Mouse (Mus musculus): Measurements from ENCODE around the gene H2-Aa. TPM values are rescaled to one million over a fixed set of nuclear protein-coding genes. Genes with fewer than 3 reads are reported as not detected.

Gene H2-Aa
- polyA plus RNA-seq, 1 experiment from 2014 or later: 0.20 TPM

DNA sequence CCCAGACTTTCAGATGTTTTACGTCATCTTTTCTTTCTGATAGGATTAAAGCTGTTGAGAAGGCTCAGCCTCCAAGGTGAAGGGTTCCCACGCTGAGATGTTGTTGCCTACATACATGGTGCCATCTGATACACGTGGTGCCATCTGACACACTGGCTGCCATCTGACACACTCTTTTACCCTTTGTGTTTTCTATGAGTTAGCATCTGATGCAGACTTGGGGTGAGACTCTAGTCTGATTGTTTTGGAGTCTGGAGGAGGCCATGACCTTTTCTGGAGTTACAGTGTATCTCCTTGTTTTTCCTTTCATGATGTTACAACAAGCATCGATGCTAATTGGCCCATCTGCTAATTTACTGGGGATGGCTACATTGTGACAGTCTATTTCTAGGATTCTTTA lies 43.0 kb downstream of the H2-Aa start:
- Histone ChIP-seq H3K4me2 (no peak overlapping the region), H3K9me3 (replicated peaks) (peaks cover 8% of the 10 kb centered on the region; the same call in 1 of the 2 replicates), H3K4me3 (no peak overlapping the region), H3K9ac (no peak overlapping the region), H3K36me3 (no peaks in the 10 kb centered on the region), H3K4me1 (replicated peaks) (no peaks in the 10 kb centered on the region), H3K27ac (ENCODE audit: poor library complexity, severe bottlenecking) (no peak overlapping the region), H3K27me3 (replicated peaks) (0 out of 2 replicates have a peak, but pooled peaks cover 8% of the 10 kb centered on the region)
- 64% methylated on average over 4 of the region's 4 CpGs for WGBS
- ATAC-seq (ENCODE audit: insufficient number of reproducible peaks, low FRiP score): no peak

DNA sequence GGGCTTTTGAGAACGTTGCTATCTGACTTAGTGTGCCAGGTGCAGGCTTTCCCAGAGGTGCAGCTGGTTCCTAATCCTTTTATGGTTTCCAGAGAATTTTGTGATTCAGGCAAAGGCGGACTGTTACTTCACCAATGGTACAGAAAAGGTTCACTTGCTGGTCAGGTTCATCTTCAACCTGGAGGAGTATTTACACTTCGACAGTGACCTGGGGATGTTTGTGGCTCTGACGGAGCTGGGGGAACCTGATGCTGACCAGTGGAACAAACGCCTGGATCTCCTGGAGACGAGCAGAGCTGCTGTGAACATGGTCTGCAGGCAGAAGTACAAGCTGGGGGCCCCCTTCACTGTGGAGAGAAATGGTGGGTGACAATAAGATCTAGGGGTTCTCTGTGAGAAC lies 46.7 kb downstream of the H2-Aa start:
- Histone ChIP-seq H3K4me2 (no peak overlapping the region), H3K9ac (no peak overlapping the region), H3K36me3 (no peaks in the 10 kb centered on the region), H3K27me3 (replicated peaks) (no peaks in the 10 kb centered on the region), H3K9me3 (replicated peaks) (peaks cover 8% of the 10 kb centered on the region; the same call in 1 of the 2 replicates), H3K4me3 (no peak overlapping the region), H3K27ac (ENCODE audit: poor library complexity, severe bottlenecking) (no peak overlapping the region), H3K4me1 (replicated peaks) (no peaks in the 10 kb centered on the region)
- WGBS: 74% methylated on average over 6 of the region's 6 CpGs
- no peak for ATAC-seq (ENCODE audit: insufficient number of reproducible peaks, low FRiP score)

- no peaks in the 10 kb centered on the region for H3K36me3 ChIP-seq
- no peak overlapping the region for H3K4me3 ChIP-seq
- WGBS: 60% methylated on average over 3 of the region's 3 CpGs
- H3K4me1 ChIP-seq (replicated peaks): no peaks in the 10 kb centered on the region
- no peak overlapping the region for H3K4me2 ChIP-seq
- H3K9me3 ChIP-seq (replicated peaks): peaks cover 8% of the 10 kb centered on the region; the same call in 1 of the 2 replicates
- H3K27ac ChIP-seq (ENCODE audit: poor library complexity, severe bottlenecking): no peak overlapping the region
- ATAC-seq (ENCODE audit: insufficient number of reproducible peaks, low FRiP score): no peak
- no peaks in the 10 kb centered on the region for H3K27me3 ChIP-seq (replicated peaks)
- H3K9ac ChIP-seq: no peak overlapping the region
Measured at GRCm38 (mm10) chr17:34240366-34240765, 47.3 kb downstream of the H2-Aa start.

GRCm38 (mm10) chr17:34239601-34240041 lies 48.0 kb downstream of the H2-Aa start:
- 52% methylated on average over 10 of the region's 10 CpGs for WGBS
- H3K9ac ChIP-seq: no peak overlapping the region
- H3K4me2 ChIP-seq: no peak overlapping the region
- no peak overlapping the region for H3K4me3 ChIP-seq
- no peak for ATAC-seq (ENCODE audit: insufficient number of reproducible peaks, low FRiP score)
- H3K4me1 ChIP-seq (replicated peaks): no peaks in the 10 kb centered on the region
- peaks cover 8% of the 10 kb centered on the region; the same call in 1 of the 2 replicates for H3K9me3 ChIP-seq (replicated peaks)
- H3K27ac ChIP-seq (ENCODE audit: poor library complexity, severe bottlenecking): no peak overlapping the region
- H3K36me3 ChIP-seq: no peaks in the 10 kb centered on the region
- no peaks in the 10 kb centered on the region for H3K27me3 ChIP-seq (replicated peaks)

DNA sequence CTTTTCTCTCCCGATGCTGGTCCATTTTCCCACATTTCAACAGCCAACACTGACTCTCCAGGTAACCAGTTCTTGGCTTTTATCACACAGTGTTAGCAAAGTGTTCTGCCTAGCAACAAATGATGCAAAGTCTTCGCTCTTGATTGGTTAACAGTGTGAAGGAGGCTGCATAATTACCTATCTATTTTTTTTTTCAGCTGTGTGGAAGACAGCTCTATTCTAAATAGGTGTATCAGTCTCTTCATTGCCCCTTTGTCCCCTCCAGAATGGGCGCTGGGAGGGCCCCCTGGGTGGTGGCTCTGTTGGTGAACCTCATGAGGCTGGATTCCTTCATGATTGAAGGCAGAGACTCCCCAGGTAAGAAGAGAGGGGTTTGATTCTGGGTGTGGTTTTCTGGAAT lies 48.9 kb downstream of the H2-Aa start, which contains the start of gene H2-Ob:
H2-Ob (plus strand) TSS at position 198 of the 400 bp plus-strand sequence.
- H3K4me1 ChIP-seq (replicated peaks): no peaks in the 10 kb centered on the region
- no peaks in the 10 kb centered on the region for H3K27me3 ChIP-seq (replicated peaks)
- H3K9ac ChIP-seq: no peak within 1 kb of the TSS
- no peak within 1 kb of the TSS for H3K4me2 ChIP-seq
- H3K4me3 ChIP-seq: no peak within 1 kb of the TSS
- no peaks in the 10 kb centered on the region for H3K36me3 ChIP-seq
- H3K27ac ChIP-seq (ENCODE audit: poor library complexity, severe bottlenecking): no peak within 1 kb of the TSS
- 54% methylated on average over 3 of the region's 3 CpGs for WGBS
- ATAC-seq (ENCODE audit: insufficient number of reproducible peaks, low FRiP score): no peak
- peaks cover 8% of the 10 kb centered on the region; the same call in 1 of the 2 replicates for H3K9me3 ChIP-seq (replicated peaks)

- Histone ChIP-seq H3K4me2 (no peak overlapping the region), H3K4me1 (replicated peaks) (no peaks in the 10 kb centered on the region), H3K36me3 (no peaks in the 10 kb centered on the region), H3K27me3 (replicated peaks) (no peaks in the 10 kb centered on the region), H3K9ac (no peak overlapping the region), H3K4me3 (no peak overlapping the region), H3K9me3 (replicated peaks) (peaks cover 16% of the 10 kb centered on the region; the same call in 1 of the 2 replicates), H3K27ac (ENCODE audit: poor library complexity, severe bottlenecking) (no peak overlapping the region)
- WGBS: 83% methylated on average over 3 of the region's 3 CpGs
- no peak for ATAC-seq (ENCODE audit: insufficient number of reproducible peaks, low FRiP score)
Measured at GRCm38 (mm10) chr17:34237741-34238140, 49.9 kb downstream of the H2-Aa start.

GRCm38 (mm10) chr17:34236691-34237090 lies 50.9 kb downstream of the H2-Aa start:
- no peaks in the 10 kb centered on the region for H3K36me3 ChIP-seq
- H3K9ac ChIP-seq: no peak overlapping the region
- H3K4me3 ChIP-seq: no peak overlapping the region
- ATAC-seq (ENCODE audit: insufficient number of reproducible peaks, low FRiP score): no peak
- no peaks in the 10 kb centered on the region for H3K27me3 ChIP-seq (replicated peaks)
- no peaks in the 10 kb centered on the region for H3K4me1 ChIP-seq (replicated peaks)
- peaks cover 11% of the 10 kb centered on the region; the same call in 1 of the 2 replicates for H3K9me3 ChIP-seq (replicated peaks)
- WGBS: 70% methylated on average over 5 of the region's 5 CpGs
- H3K4me2 ChIP-seq: no peak overlapping the region
- H3K27ac ChIP-seq (ENCODE audit: poor library complexity, severe bottlenecking): no peak overlapping the region

DNA sequence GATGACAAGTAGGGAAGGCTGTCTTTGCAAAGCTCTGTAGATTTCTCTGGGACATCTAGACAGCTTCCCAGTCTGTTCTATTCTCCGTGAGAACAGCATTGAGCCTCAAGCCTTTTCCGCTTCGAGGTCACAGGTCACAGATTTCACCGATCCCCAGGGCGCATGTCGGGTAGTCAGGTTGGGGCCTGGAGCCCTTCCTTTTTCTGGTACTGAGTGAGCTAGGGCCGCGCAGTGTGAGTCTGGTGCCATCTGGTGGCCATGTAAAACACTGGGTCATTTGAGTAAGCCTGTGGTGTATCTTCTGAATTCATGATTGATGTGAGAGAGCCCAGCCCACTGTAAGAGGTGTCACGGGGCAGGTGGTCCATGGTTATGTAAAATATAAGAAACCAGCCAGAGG lies 52.7 kb downstream of the H2-Aa start:
- Histone ChIP-seq H3K4me2 (no peak overlapping the region), H3K4me1 (replicated peaks) (no peaks in the 10 kb centered on the region), H3K27me3 (replicated peaks) (no peaks in the 10 kb centered on the region), H3K9ac (no peak overlapping the region), H3K9me3 (replicated peaks) (0 out of 2 replicates have a peak, but pooled peaks cover 8% of the 10 kb centered on the region), H3K27ac (ENCODE audit: poor library complexity, severe bottlenecking) (no peak overlapping the region), H3K4me3 (no peak overlapping the region), H3K36me3 (no peaks in the 10 kb centered on the region)
- no peak for ATAC-seq (ENCODE audit: insufficient number of reproducible peaks, low FRiP score)
- 58% methylated on average over 9 of the region's 9 CpGs for WGBS

Other genes with a start within 250 kb of the H2-Aa start
- gene Col11a2, start 248.4 kb downstream of the H2-Aa start, polyA plus RNA-seq (2016; fragmentation: Nextera tagmentation; extraction: Ambion mirVana): 0.48 and 0.83 TPM in 2 replicates
- gene H2-Oa, start 195.5 kb downstream of the H2-Aa start, polyA plus RNA-seq (2016; fragmentation: Nextera tagmentation; extraction: Ambion mirVana): 0.26 and 0.37 TPM in 2 replicates
- gene H2-DMa, start 168.3 kb downstream of the H2-Aa start, polyA plus RNA-seq (2016; fragmentation: Nextera tagmentation; extraction: Ambion mirVana): 3.9 and 7.8 TPM in 2 replicates
- 89.4 and 90.6 TPM in 2 replicates for gene Brd2, start 165.2 kb downstream of the H2-Aa start, polyA plus RNA-seq (2016; fragmentation: Nextera tagmentation; extraction: Ambion mirVana)
- 0.21 TPM in 1 of 2 replicates, not detected in the other for gene H2-DMb2, start 144.5 kb downstream of the H2-Aa start, polyA plus RNA-seq (2016; fragmentation: Nextera tagmentation; extraction: Ambion mirVana)
- gene H2-DMb1, start 134.8 kb downstream of the H2-Aa start, polyA plus RNA-seq (2016; fragmentation: Nextera tagmentation; extraction: Ambion mirVana): 0.33 and 0.41 TPM in 2 replicates
- gene Tap1, start 100.3 kb downstream of the H2-Aa start, polyA plus RNA-seq (2016; fragmentation: Nextera tagmentation; extraction: Ambion mirVana): 1.1 TPM in 2 replicates
- gene Psmb9, start 100.1 kb downstream of the H2-Aa start, polyA plus RNA-seq (2016; fragmentation: Nextera tagmentation; extraction: Ambion mirVana): 0.59 and 0.91 TPM in 2 replicates
- 1.9 and 2.0 TPM in 2 replicates for gene Psmb8, start 90.1 kb downstream of the H2-Aa start, polyA plus RNA-seq (2016; fragmentation: Nextera tagmentation; extraction: Ambion mirVana)
- 1.3 and 1.7 TPM in 2 replicates for gene Tap2, start 84.3 kb downstream of the H2-Aa start, polyA plus RNA-seq (2016; fragmentation: Nextera tagmentation; extraction: Ambion mirVana)
- 0.15 TPM in 1 of 2 replicates, not detected in the other for gene H2-Ob, start 48.9 kb downstream of the H2-Aa start, polyA plus RNA-seq (2016; fragmentation: Nextera tagmentation; extraction: Ambion mirVana)
- 11.8 and 15.2 TPM in 2 replicates for gene H2-Ab1, start 30.1 kb downstream of the H2-Aa start, polyA plus RNA-seq (2016; fragmentation: Nextera tagmentation; extraction: Ambion mirVana)
- 1.4 and 2.6 TPM in 2 replicates for gene H2-Eb1, start 18.0 kb upstream of the H2-Aa start, polyA plus RNA-seq (2016; fragmentation: Nextera tagmentation; extraction: Ambion mirVana)
- gene H2-Eb2, start 37.8 kb upstream of the H2-Aa start, polyA plus RNA-seq (2016; fragmentation: Nextera tagmentation; extraction: Ambion mirVana): not detected in 2 replicates
- gene Btnl2, start 67.0 kb upstream of the H2-Aa start, polyA plus RNA-seq (2016; fragmentation: Nextera tagmentation; extraction: Ambion mirVana): 0.09 TPM in 1 of 2 replicates, not detected in the other
- gene Btnl1, start 89.3 kb upstream of the H2-Aa start, polyA plus RNA-seq (2016; fragmentation: Nextera tagmentation; extraction: Ambion mirVana): not detected in 2 replicates
- gene BC051142, start 111.0 kb upstream of the H2-Aa start, polyA plus RNA-seq (2016; fragmentation: Nextera tagmentation; extraction: Ambion mirVana): not detected in 2 replicates
- gene Btnl4, start 189.5 kb upstream of the H2-Aa start, polyA plus RNA-seq (2016; fragmentation: Nextera tagmentation; extraction: Ambion mirVana): not detected in 2 replicates
- not detected in 2 replicates for gene Btnl6, start 229.5 kb upstream of the H2-Aa start, polyA plus RNA-seq (2016; fragmentation: Nextera tagmentation; extraction: Ambion mirVana)